Mouse (Mus musculus) CD8-positive naive resting alpha-beta T cell, adult 2 months (primary cell): Measurements from ENCODE around the gene Angptl1.

Source experiments
- DNase-seq, 2 experiments: peaks; one replicate each; pipeline ENCODE4 v3.0.0; 2022; ENCODE audit warnings: low read depth in 2 of 2, low spot score in 2 of 2

The Angptl1 gene

GRCm38 (mm10) chr1:156870028-156870427 lies 31.7 kb downstream of the Angptl1 start:
- DNase-seq = no peak

- DNase-seq = no peak
These were observed 32.3 kb downstream of the Angptl1 start for GRCm38 (mm10) chr1:156870616-156871015.

- no peak for DNase-seq
These were observed 46.4 kb downstream of the Angptl1 start for GRCm38 (mm10) chr1:156884782-156885181.

- no peak for DNase-seq
These were observed 47.5 kb downstream of the Angptl1 start for GRCm38 (mm10) chr1:156885879-156886278.

DNA sequence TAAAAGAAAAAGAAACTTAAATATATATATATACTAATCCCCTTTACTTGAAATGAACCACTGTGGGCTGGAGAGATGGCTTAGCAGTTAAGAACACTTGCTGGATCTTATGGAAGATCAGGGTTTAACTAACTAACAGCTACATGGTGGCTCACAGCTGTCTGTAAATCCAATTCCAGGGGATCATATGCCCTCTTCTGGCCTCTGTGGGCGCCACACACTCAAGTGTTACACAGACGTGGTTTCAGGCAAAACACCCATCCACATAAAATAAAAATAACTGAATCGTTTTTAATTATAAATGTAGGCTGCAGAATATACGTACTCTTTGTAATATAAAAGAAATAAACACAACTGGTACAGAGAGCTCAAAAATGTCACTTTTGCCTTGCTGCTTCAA lies 50.5 kb downstream of the Angptl1 start:
- DNase-seq = no peak

- no peak for DNase-seq
These were observed 53.2 kb downstream of the Angptl1 start for GRCm38 (mm10) chr1:156891561-156891960.

- peak in 1 of 2 experiments; percentile 15 for DNase-seq
These were observed 63.3 kb downstream of the Angptl1 start for GRCm38 (mm10) chr1:156901689-156902088.

GRCm38 (mm10) chr1:156903899-156904298 lies 65.5 kb downstream of the Angptl1 start:
- DNase-seq = no peak

- no peak for DNase-seq
These were observed 67.3 kb downstream of the Angptl1 start for GRCm38 (mm10) chr1:156905660-156906059.

- no peak for DNase-seq
These were observed 70.9 kb downstream of the Angptl1 start for GRCm38 (mm10) chr1:156909265-156909664.

GRCm38 (mm10) chr1:156909866-156910265 lies 71.5 kb downstream of the Angptl1 start:
- no peak for DNase-seq
